Mouse (Mus musculus): ENCODE data around the gene Mroh2a. TPM values are rescaled to one million over a fixed set of nuclear protein-coding genes. Genes with fewer than 3 reads are reported as not detected.

Mroh2a gene
- total RNA-seq, 2 experiments from 2014 or later: 0.10 TPM; not detected in 1

- intact Hi-C loops (cut with DNase I): no loop called here
- no peak for DNase-seq
Observed at GRCm38 (mm10) chr1:88304261-88304985, 77.6 kb downstream of the Mroh2a start.

- no peak for DNase-seq
- intact Hi-C loops (cut with DNase I): no loop called here
Observed at GRCm38 (mm10) chr1:88305018-88305795, 78.4 kb downstream of the Mroh2a start.

GRCm38 (mm10) chr1:88306543-88306942 is 79.8 kb downstream of the Mroh2a start:
- DNase-seq: no peak
- intact Hi-C loops (cut with DNase I): no loop called here

GRCm38 (mm10) chr1:88307180-88307579 is 80.4 kb downstream of the Mroh2a start:
- no peak for DNase-seq
- intact Hi-C loops (cut with DNase I): no loop called here

GRCm38 (mm10) chr1:88309020-88309419 is 82.2 kb downstream of the Mroh2a start:
- DNase-seq: no peak
- intact Hi-C loops (cut with DNase I): no loop called here

- intact Hi-C loops (cut with DNase I): no loop called here
- DNase-seq: no peak
Observed at GRCm38 (mm10) chr1:88309905-88310304, 83.1 kb downstream of the Mroh2a start.

- intact Hi-C loops (cut with DNase I): no loop called here
Observed at GRCm38 (mm10) chr1:88310349-88310748, 83.6 kb downstream of the Mroh2a start.

More at GRCm38 (mm10) chr1:88310349-88310748, 83.6 kb downstream of the Mroh2a start:
- no peak for DNase-seq

Other genes with a start within 250 kb of the Mroh2a start
- 10 to 100 TPM; 23.7 to 24.6 TPM for gene Usp40, start 218.4 kb upstream of the Mroh2a start, total RNA-seq (2021)
- not detected for gene Ugt1a10, start 171.6 kb upstream of the Mroh2a start, total RNA-seq (2021)
- gene Ugt1a9, start 156.2 kb upstream of the Mroh2a start, total RNA-seq (2021): not detected
- not detected for gene Ugt1a8, start 139.2 kb upstream of the Mroh2a start, total RNA-seq (2021)
- gene Ugt1a7c, start 131.9 kb upstream of the Mroh2a start, total RNA-seq (2021): 1 to 10 TPM; 1.3 to 1.7 TPM
- gene Ugt1a6b, start 123.7 kb upstream of the Mroh2a start, total RNA-seq (2021): under 1 TPM in 1 of 2 experiments, not detected in 1; 0.72 TPM
- gene Ugt1a6a, start 92.2 kb upstream of the Mroh2a start, total RNA-seq (2021): 1 to 10 TPM; 2.2 to 2.7 TPM
- gene Ugt1a5, start 61.0 kb upstream of the Mroh2a start, total RNA-seq (2021): under 1 TPM; 0.12 to 0.20 TPM
- not detected for gene Ugt1a2, start 26.4 kb upstream of the Mroh2a start, total RNA-seq (2021)
- gene Dnajb3, start 21.2 kb upstream of the Mroh2a start, total RNA-seq (2021): 1 to 10 TPM in 1 of 2 experiments, under 1 TPM in 1; 0.84 to 1.1 TPM
- not detected for gene Ugt1a1, start 15.0 kb upstream of the Mroh2a start, total RNA-seq (2021)
- 10 to 100 TPM; 43.5 to 44.5 TPM for gene Hjurp, start 50.6 kb downstream of the Mroh2a start, total RNA-seq (2021)
- gene Trpm8, start 50.7 kb downstream of the Mroh2a start, total RNA-seq (2021): not detected
- gene Spp2, start 180.0 kb downstream of the Mroh2a start, total RNA-seq (2021): not detected